Mouse (Mus musculus) forebrain, postnatal 0 days (tissue): ENCODE measurements around the gene Col6a1. TPM values are rescaled to one million over a fixed set of nuclear protein-coding genes. Genes with fewer than 3 reads are reported as not detected.

ENCODE experiments used
- ATAC-seq: fragments of 200-750 bp; cut with Nextera tagmentation; 2 replicates; pipeline ENCODE4 v1.8.0; 2017; ENCODE audit warnings: mild to moderate bottlenecking, moderate library complexity
- DNase-seq: peaks from one replicate; pipeline ENCODE4 v3.0.0-alpha.2; 2015
- H3K27ac ChIP-seq: fragments of 300-500 bp; sonication (generic); 2 replicates; pipeline ENCODE4 v1.5.1; 2014; ENCODE audit warnings: low read depth, mild to moderate bottlenecking, antibody characterized with exemption, low read length, moderate library complexity, mixed read lengths
- H3K27me3 ChIP-seq: fragments of 300-500 bp; sonication (generic); 2 replicates; pipeline ENCODE4 v1.6.1; 2014; ENCODE audit warnings: mild to moderate bottlenecking, low read length, mixed read lengths; ENCODE audit not compliant: insufficient read depth
- H3K36me3 ChIP-seq: fragments of 300-500 bp; sonication (generic); 2 replicates; pipeline ENCODE4 v1.6.1; 2014; ENCODE audit warnings: mild to moderate bottlenecking, moderate library complexity; ENCODE audit not compliant: insufficient read depth
- H3K4me1 ChIP-seq: fragments of 300-500 bp; sonication (generic); 2 replicates; pipeline ENCODE4 v1.6.1; 2014; ENCODE audit warnings: antibody characterized with exemption; ENCODE audit not compliant: insufficient read depth
- H3K4me2 ChIP-seq: fragments of 300-500 bp; sonication (generic); 2 replicates; pipeline ENCODE4 v1.6.1; 2014; ENCODE audit warnings: low read depth, mild to moderate bottlenecking, moderate library complexity
- H3K4me3 ChIP-seq: fragments of 300-500 bp; sonication (generic); 2 replicates; pipeline ENCODE4 v1.5.1; 2014; ENCODE audit warnings: low read depth, low read length, mixed read lengths
- H3K9ac ChIP-seq: fragments of 300-500 bp; sonication (generic); 2 replicates; pipeline ENCODE4 v1.6.1; 2014; ENCODE audit warnings: mild to moderate bottlenecking
- H3K9me3 ChIP-seq: fragments of 300-500 bp; sonication (generic); 2 replicates; pipeline ENCODE4 v1.6.1; 2016; ENCODE audit warnings: low read length
- CTCF ChIP-seq: sonication (generic); IDR thresholded peaks from 2 replicates; pipeline ENCODE4 v1.5.1; 2016; ENCODE audit warnings: antibody characterized with exemption, control low read depth, low read depth
- WGBS: fragments of 180-500 bp; shearing (Covaris S2); extraction: QIAGEN DNeasy Blood & Tissue Kit; methylation state at CpG from one replicate; pipeline ENCODE4 v1.1.7; 2014; 5-methylcytosine and 5-hydroxymethylcytosine counted together
- polyA plus RNA-seq: library from polyadenylated mRNA; unstranded; fragments of >200 nt; fragmentation: Nextera tagmentation; extraction: Ambion mirVana; gene quantifications from 2 replicates; pipeline ENCODE4 v1.2.1, GENCODE M21; 2015
- total RNA-seq: library from RNA; depleted of rRNA; stranded (reverse); fragments of >200 nt; gene quantifications from 2 replicates; pipeline ENCODE4 v1.2.3, GENCODE M21; 2014

The Col6a1 gene
- total and polyA plus RNA-seq, 2 experiments from 2014 or later, result 14.6 to 31.8 TPM

- no peaks in the 10 kb centered on the region for H3K36me3 ChIP-seq
- no peaks in the 10 kb centered on the region for H3K9me3 ChIP-seq
- no peak overlapping the region for H3K4me3 ChIP-seq
- H3K27me3 ChIP-seq, result no peaks in the 10 kb centered on the region
- WGBS, result 94% methylated on average over 4 of the region's 4 CpGs
- no peak for TF ChIP-seq CTCF
- no peak overlapping the region for H3K4me2 ChIP-seq
- ATAC-seq (no peak), DNase-seq (no peak)
- H3K27ac ChIP-seq, result no peak overlapping the region
- no peaks in the 10 kb centered on the region for H3K4me1 ChIP-seq
- H3K9ac ChIP-seq, result no peak overlapping the region
Measured at GRCm38 (mm10) chr10:76726866-76727265, 898 bp upstream of the Col6a1 start.

GRCm38 (mm10) chr10:76725097-76725496, 871 bp downstream of the Col6a1 start:
- H3K27me3 ChIP-seq, result no peaks in the 10 kb centered on the region
- DNase-seq (no peak), ATAC-seq (no peak)
- no peaks in the 10 kb centered on the region for H3K36me3 ChIP-seq
- H3K9ac ChIP-seq, result no peak overlapping the region
- no peak for TF ChIP-seq CTCF
- no peak overlapping the region for H3K27ac ChIP-seq
- H3K9me3 ChIP-seq, result no peaks in the 10 kb centered on the region
- WGBS, result 93% methylated on average over 2 of the region's 2 CpGs
- no peak overlapping the region for H3K4me2 ChIP-seq
- no peak overlapping the region for H3K4me3 ChIP-seq
- H3K4me1 ChIP-seq, result no peaks in the 10 kb centered on the region

- H3K36me3 ChIP-seq, result no peaks in the 10 kb centered on the region
- no peak overlapping the region for H3K4me2 ChIP-seq
- 71% methylated on average over 5 of the region's 5 CpGs for WGBS
- H3K9me3 ChIP-seq, result no peaks in the 10 kb centered on the region
- no peak overlapping the region for H3K4me3 ChIP-seq
- no peak for TF ChIP-seq CTCF
- DNase-seq (no peak), ATAC-seq (no peak)
- no peaks in the 10 kb centered on the region for H3K4me1 ChIP-seq
- H3K27me3 ChIP-seq, result no peaks in the 10 kb centered on the region
- H3K9ac ChIP-seq, result no peak overlapping the region
- no peak overlapping the region for H3K27ac ChIP-seq
Measured at GRCm38 (mm10) chr10:76724231-76724736, 1.7 kb downstream of the Col6a1 start.

- no peak overlapping the region for H3K27ac ChIP-seq
- no peak overlapping the region for H3K9ac ChIP-seq
- H3K4me3 ChIP-seq, result no peak overlapping the region
- no peaks in the 10 kb centered on the region for H3K9me3 ChIP-seq
- no peak for DNase-seq
- no peak overlapping the region for H3K4me2 ChIP-seq
- no peaks in the 10 kb centered on the region for H3K27me3 ChIP-seq
- no peaks in the 10 kb centered on the region for H3K4me1 ChIP-seq
- ATAC-seq, result no peak
- H3K36me3 ChIP-seq, result no peaks in the 10 kb centered on the region
- no peak for TF ChIP-seq CTCF
- 89% methylated on average over 18 of the region's 18 CpGs for WGBS
Measured at GRCm38 (mm10) chr10:76722751-76723450, 3.1 kb downstream of the Col6a1 start.

GRCm38 (mm10) chr10:76721746-76722145, 4.2 kb downstream of the Col6a1 start:
- Histone ChIP-seq H3K4me3 (no peak overlapping the region), H3K4me1 (no peaks in the 10 kb centered on the region), H3K27ac (no peak overlapping the region), H3K27me3 (no peaks in the 10 kb centered on the region), H3K4me2 (no peak overlapping the region), H3K9ac (no peak overlapping the region), H3K9me3 (no peaks in the 10 kb centered on the region), H3K36me3 (no peaks in the 10 kb centered on the region)
- 93% methylated on average over 6 of the region's 6 CpGs for WGBS
- DNase-seq (no peak), ATAC-seq (no peak)
- TF ChIP-seq CTCF, result no peak

GRCm38 (mm10) chr10:76721216-76721615, 4.8 kb downstream of the Col6a1 start:
- ATAC-seq (no peak), DNase-seq (no peak)
- Histone ChIP-seq H3K9ac (no peak overlapping the region), H3K27me3 (no peaks in the 10 kb centered on the region), H3K4me3 (no peak overlapping the region), H3K27ac (no peak overlapping the region), H3K9me3 (no peaks in the 10 kb centered on the region), H3K36me3 (no peaks in the 10 kb centered on the region), H3K4me2 (no peak overlapping the region), H3K4me1 (no peaks in the 10 kb centered on the region)
- TF ChIP-seq CTCF, result no peak
- 89% methylated on average over 11 of the region's 11 CpGs for WGBS

- no peak for TF ChIP-seq CTCF
- WGBS, result 89% methylated on average over 4 of the region's 4 CpGs
- ATAC-seq, result no peak
Measured at GRCm38 (mm10) chr10:76717631-76718030, 8.3 kb downstream of the Col6a1 start.

More at GRCm38 (mm10) chr10:76717631-76718030, 8.3 kb downstream of the Col6a1 start:
- no peaks in the 10 kb centered on the region for H3K36me3 ChIP-seq
- H3K9ac ChIP-seq, result no peak overlapping the region
- H3K27ac ChIP-seq, result no peak overlapping the region
- no peak for DNase-seq
- H3K4me3 ChIP-seq, result no peak overlapping the region
- H3K27me3 ChIP-seq, result no peaks in the 10 kb centered on the region
- no peak overlapping the region for H3K4me2 ChIP-seq
- H3K9me3 ChIP-seq, result no peaks in the 10 kb centered on the region
- no peaks in the 10 kb centered on the region for H3K4me1 ChIP-seq
